Mouse (Mus musculus) MEL (cell line): ENCODE data around the gene Pknox1. TPM values are rescaled to one million over a fixed set of nuclear protein-coding genes. Genes with fewer than 3 reads are reported as not detected.

Source experiments
- DNase-seq: peaks from one replicate; pipeline ENCODE4 v3.0.0; 2011; ENCODE audit warnings: low read depth, low spot score
- H3K27ac ChIP-seq: 2 replicates; pipeline ENCODE4 v1.5.1; 2012; ENCODE audit warnings: low read depth, mild to moderate bottlenecking, control low read depth, low read length, moderate library complexity; ENCODE audit not compliant: control insufficient read depth
- H3K27me3 ChIP-seq, 2 experiments: fragments of 150-350 bp in 1 of 2; sonication (generic) in 1 of 2; 2 replicates each; pipeline ENCODE4 v1.6.1; 2012; ENCODE audit warnings: low read length in 2 of 2, mild to moderate bottlenecking in 2 of 2, improper control_type of control experiment in 1 of 2, moderate library complexity in 1 of 2; ENCODE audit not compliant: insufficient read depth in 2 of 2, control insufficient read depth in 1 of 2
- H3K36me3 ChIP-seq, 2 experiments: 2 replicates each; pipeline ENCODE4 v1.6.1; 2012 to 2014; ENCODE audit warnings: low read length in 2 of 2, improper control_type of control experiment in 1 of 2, inconsistent platforms in 1 of 2, mild to moderate bottlenecking in 1 of 2; ENCODE audit not compliant: insufficient read depth in 2 of 2, control insufficient read depth in 1 of 2
- H3K4me1 ChIP-seq, 2 experiments: fragments of 150-350 bp in 1 of 2; sonication (generic) in 1 of 2; 2 replicates each; pipeline ENCODE4 v1.6.1; 2012; ENCODE audit warnings: low read length in 2 of 2, improper control_type of control experiment in 1 of 2, mild to moderate bottlenecking in 1 of 2; ENCODE audit not compliant: insufficient read depth in 2 of 2, control insufficient read depth in 1 of 2
- H3K4me3 ChIP-seq, 2 experiments: fragments of 150-350 bp in 1 of 2; sonication (generic) in 1 of 2; 2 replicates each; pipeline ENCODE4 v1.5.1; 2012; ENCODE audit warnings: low read depth in 2 of 2, low read length in 2 of 2, mild to moderate bottlenecking in 2 of 2, moderate library complexity in 2 of 2, control low read depth in 1 of 2, improper control_type of control experiment in 1 of 2; ENCODE audit not compliant: control insufficient read depth in 1 of 2, insufficient read depth in 1 of 2
- H3K79me2 ChIP-seq: 2 replicates; pipeline ENCODE4 v1.6.1; 2012; ENCODE audit warnings: mild to moderate bottlenecking, low read length, moderate library complexity; ENCODE audit not compliant: control insufficient read depth, poor library complexity, insufficient read depth
- H3K9ac ChIP-seq: 2 replicates; pipeline ENCODE4 v1.6.1; 2012; ENCODE audit warnings: low read depth, mild to moderate bottlenecking, control low read depth, low read length, moderate library complexity; ENCODE audit not compliant: control insufficient read depth, poor library complexity, severe bottlenecking
- H3K9me3 ChIP-seq: fragments of 150-350 bp; sonication (generic); replicated peaks from 2 replicates; pipeline ENCODE4 v1.6.1; 2012; ENCODE audit warnings: mild to moderate bottlenecking, low read length, improper control_type of control experiment, moderate library complexity; ENCODE audit not compliant: insufficient read depth
- BHLHE40 ChIP-seq: IDR thresholded peaks from 2 replicates; pipeline ENCODE4 v1.6.1; 2012; ENCODE audit warnings: low read depth, mild to moderate bottlenecking, inconsistent platforms, low read length, improper control_type of control experiment, borderline replicate concordance
- CHD1 ChIP-seq: IDR thresholded peaks from 2 replicates; pipeline ENCODE4 v1.6.1; 2012; ENCODE audit warnings: low read depth, mild to moderate bottlenecking, inconsistent platforms, low read length, improper control_type of control experiment
- CHD2 ChIP-seq: IDR thresholded peaks from 2 replicates; pipeline ENCODE4 v1.6.1; 2011; ENCODE audit warnings: low read length, improper control_type of control experiment
- EP300 ChIP-seq, 2 experiments: IDR thresholded peaks; 2 replicates each; pipeline ENCODE4 v1.6.1; 2011; ENCODE audit warnings: improper control_type of control experiment in 2 of 2, low read length in 2 of 2, low read depth in 1 of 2, mild to moderate bottlenecking in 1 of 2
- GABPA ChIP-seq: IDR thresholded peaks from 2 replicates; pipeline ENCODE4 v1.6.1; 2012; ENCODE audit warnings: low read depth, mild to moderate bottlenecking, inconsistent platforms, low read length, improper control_type of control experiment, moderate library complexity
- GATA1 ChIP-seq: IDR thresholded peaks from 2 replicates; pipeline ENCODE4 v1.6.1; 2011; ENCODE audit warnings: low read depth, low read length, improper control_type of control experiment
- JUND ChIP-seq: IDR thresholded peaks from 2 replicates; pipeline ENCODE4 v1.6.1; 2011; ENCODE audit warnings: low read depth, mild to moderate bottlenecking, improper control_type of control experiment, low read length
- KAT2A ChIP-seq: conservative IDR thresholded peaks from 2 replicates; pipeline ENCODE4 v1.6.1; 2012; ENCODE audit warnings: low read depth, low read length, improper control_type of control experiment, inconsistent platforms
- MYC ChIP-seq: IDR thresholded peaks from 2 replicates; pipeline ENCODE4 v1.6.1; 2011; ENCODE audit warnings: low read depth, mild to moderate bottlenecking, low read length, improper control_type of control experiment, moderate library complexity
- NRF1 ChIP-seq: IDR thresholded peaks from 2 replicates; pipeline ENCODE4 v1.6.1; 2014; ENCODE audit warnings: low read depth, mild to moderate bottlenecking, inconsistent platforms, low read length, improper control_type of control experiment, moderate library complexity; ENCODE audit not compliant: poor library complexity, insufficient read depth, severe bottlenecking
- POLR2AphosphoS2 ChIP-seq: IDR thresholded peaks from 2 replicates; pipeline ENCODE4 v1.6.1; 2011; ENCODE audit warnings: low read length, improper control_type of control experiment
- SIN3A ChIP-seq: IDR thresholded peaks from 2 replicates; pipeline ENCODE4 v1.6.1; 2012; ENCODE audit warnings: low read length, improper control_type of control experiment, inconsistent platforms
- SMC3 ChIP-seq: IDR thresholded peaks from 2 replicates; pipeline ENCODE4 v1.6.1; 2011; ENCODE audit warnings: low read depth, low read length, improper control_type of control experiment
- TAL1 ChIP-seq: IDR thresholded peaks from 2 replicates; pipeline ENCODE4 v1.6.1; 2012; ENCODE audit warnings: mild to moderate bottlenecking, inconsistent platforms, low read length, moderate library complexity, mixed read lengths
- TCF12 ChIP-seq: IDR thresholded peaks from 2 replicates; pipeline ENCODE4 v1.6.1; 2014; ENCODE audit warnings: low read depth, mild to moderate bottlenecking, inconsistent platforms, low read length, improper control_type of control experiment, moderate library complexity
- UBTF ChIP-seq: IDR thresholded peaks from 2 replicates; pipeline ENCODE4 v1.6.1; 2012; ENCODE audit warnings: low read depth, mild to moderate bottlenecking, inconsistent platforms, low read length, improper control_type of control experiment, moderate library complexity, borderline replicate concordance; ENCODE audit not compliant: insufficient read depth
- USF1 ChIP-seq: IDR thresholded peaks from 2 replicates; pipeline ENCODE4 v1.6.1; 2014; ENCODE audit warnings: low read depth, mild to moderate bottlenecking, inconsistent platforms, low read length, improper control_type of control experiment, moderate library complexity
- USF2 ChIP-seq, 2 experiments: IDR thresholded peaks; 2 replicates each; pipeline ENCODE4 v1.6.1; 2011 to 2012; ENCODE audit warnings: improper control_type of control experiment in 2 of 2, low read length in 2 of 2, borderline replicate concordance in 1 of 2, inconsistent platforms in 1 of 2, low read depth in 1 of 2, mild to moderate bottlenecking in 1 of 2; ENCODE audit not compliant: insufficient read depth in 1 of 2
- ZKSCAN1 ChIP-seq: IDR thresholded peaks from 2 replicates; pipeline ENCODE4 v1.6.1; 2012; ENCODE audit warnings: low read depth, mild to moderate bottlenecking, inconsistent platforms, low read length, improper control_type of control experiment, moderate library complexity
- ZMIZ1 ChIP-seq: IDR thresholded peaks from 2 replicates; pipeline ENCODE4 v1.6.1; 2012; ENCODE audit warnings: low read depth, mild to moderate bottlenecking, inconsistent platforms, low read length, improper control_type of control experiment, moderate library complexity
- polyA plus RNA-seq, 2 experiments: library from polyadenylated mRNA; stranded (reverse) in 1 of 2; unstranded in 1 of 2; fragments of >175 nt in 1 of 2; fragments of >200 nt in 1 of 2; gene quantifications; 2 replicates each; pipeline versions ENCODE4 v1.2.1 to v1.2.4; 2012; ENCODE audit warnings: low replicate concordance in 2 of 2, low read depth in 1 of 2; ENCODE audit not compliant: insufficient read length in 2 of 2, insufficient read depth in 1 of 2, missing spikeins in 1 of 2
- total RNA-seq: library from RNA; depleted of rRNA; stranded (reverse); fragments of 300-350 nt; gene quantifications from 2 replicates; pipeline ENCODE4 v1.2.3, GENCODE M21; 2012

The Pknox1 gene
- total and polyA plus RNA-seq, 3 experiments = 13.2 to 34.1 (median 13.6) TPM

GRCm38 (mm10) chr17:31576394-31577175 is 12.1 kb downstream of the Pknox1 start:
- Histone ChIP-seq H3K9me3 (no peaks in the 10 kb centered on the region), H3K9ac (no peak overlapping the region), H3K27me3 (no peaks in the 10 kb centered on the region), H3K36me3 (no peaks in the 10 kb centered on the region), H3K4me3 (no peak overlapping the region), H3K79me2 (no peaks in the 10 kb centered on the region), H3K27ac (no peak overlapping the region), H3K4me1 (no peaks in the 10 kb centered on the region)
- TF ChIP-seq EP300 (IDR thresholded peaks at IDR 0.05; ENCODE audit: low read depth in 1 of 2, low read length in 2 of 2) = no peak
- TF ChIP-seq SMC3 = no peak
- TF ChIP-seq BHLHE40 = no peak
- no peak for TF ChIP-seq POLR2AphosphoS2
- TF ChIP-seq GABPA = no peak
- no peak for TF ChIP-seq NRF1
- no peak for TF ChIP-seq TCF12
- no peak for TF ChIP-seq USF2 (IDR thresholded peaks at IDR 0.05; ENCODE audit: borderline replicate concordance in 1 of 2, insufficient read depth in 1 of 2, low read depth in 1 of 2, low read length in 2 of 2)
- no peak for TF ChIP-seq JUND
- no peak for TF ChIP-seq SIN3A
- TF ChIP-seq TAL1 = no peak
- no peak for TF ChIP-seq GATA1
- TF ChIP-seq KAT2A = no peak
- TF ChIP-seq USF1 = no peak
- TF ChIP-seq ZKSCAN1 = no peak
- TF ChIP-seq ZMIZ1 = no peak
- TF ChIP-seq MYC = no peak
- TF ChIP-seq UBTF = no peak
- TF ChIP-seq CHD2 = no peak
- DNase-seq = no peak

- DNase-seq = no peak
- no peaks in the 10 kb centered on the region for H3K27me3 ChIP-seq
- no peak overlapping the region for H3K9ac ChIP-seq
- H3K36me3 ChIP-seq = no peaks in the 10 kb centered on the region
- H3K4me1 ChIP-seq = no peaks in the 10 kb centered on the region
- H3K4me3 ChIP-seq = no peak overlapping the region
- no peaks in the 10 kb centered on the region for H3K79me2 ChIP-seq
- H3K9me3 ChIP-seq = no peaks in the 10 kb centered on the region
- TF ChIP-seq CHD1 = no peak
- no peak overlapping the region for H3K27ac ChIP-seq
These were observed 15.8 kb downstream of the Pknox1 start for GRCm38 (mm10) chr17:31580344-31580743.
